ENCODE assay signal across 26 mouse cellular contexts in the genomic region with DNA sequence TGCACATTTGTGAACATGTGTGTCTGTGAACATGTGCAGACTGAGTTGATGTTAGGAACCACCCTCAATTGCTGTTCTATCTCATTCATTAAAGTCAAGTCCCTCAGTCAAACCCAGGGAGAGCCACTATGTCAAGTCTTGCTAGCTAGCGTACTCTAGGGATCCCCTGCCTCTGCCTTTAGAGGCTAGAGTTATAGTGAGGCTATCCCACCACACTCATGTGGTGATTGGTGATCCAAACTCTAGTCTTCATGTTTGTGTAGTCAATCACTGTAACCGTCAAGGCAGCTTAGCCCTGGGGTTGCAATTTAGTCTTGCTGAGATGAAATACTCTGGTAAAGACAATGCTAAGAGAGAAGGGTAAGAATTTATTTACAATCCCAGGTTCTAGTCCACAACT.
"Had no signal": no experiment of that assay in that cellular context is flagged by ENCODE, and none has a peak within 500 bp of the region (broad histone marks: within the 10 kb centered on the region; RNA-seq: fewer than 3 reads in every experiment).

No protein-coding gene starts in this region.

- H3K36me3 ChIP-seq: limb, embryonic 10.5 days; limb, embryonic 12.5 days; limb, embryonic 13.5 days; limb, embryonic 15.5 days; liver, embryonic 12.5 days; liver, embryonic 13.5 days; liver, embryonic 15.5 days; lung, embryonic 15.5 days; midbrain, embryonic 10.5 days; midbrain, embryonic 12.5 days; midbrain, embryonic 13.5 days; midbrain, embryonic 15.5 days had no signal

- H3K4me2 ChIP-seq: limb, embryonic 12.5 days; limb, embryonic 13.5 days; limb, embryonic 15.5 days; liver, embryonic 11.5 days; liver, embryonic 12.5 days; liver, embryonic 13.5 days; liver, embryonic 15.5 days; lung, embryonic 14.5 days; lung, embryonic 15.5 days; midbrain, embryonic 11.5 days; midbrain, embryonic 12.5 days; midbrain, embryonic 13.5 days; midbrain, embryonic 15.5 days had no signal

- DNase-seq: left cerebral cortex, postnatal 4 days; liver; liver, embryonic 13.5 days; liver, postnatal 0 days; lung, adult 18-20 months; lung, adult 2 months; lung, embryonic 14.5 days; lung, postnatal 10 days; lung, postnatal 14 days; lung, postnatal 4 days; midbrain, embryonic 14.5 days had no signal

- H3K9me3 ChIP-seq: limb, embryonic 10.5 days; limb, embryonic 12.5 days; limb, embryonic 15.5 days; liver, embryonic 12.5 days; liver, embryonic 13.5 days; liver, embryonic 15.5 days; lung, embryonic 15.5 days; midbrain, embryonic 12.5 days; midbrain, embryonic 13.5 days; midbrain, embryonic 15.5 days had no signal

- H3K4me1 ChIP-seq: liver, embryonic 12.5 days; liver, embryonic 13.5 days; liver, embryonic 15.5 days; lung, embryonic 15.5 days; megakaryocyte, embryonic 14.5 days; midbrain, embryonic 10.5 days; midbrain, embryonic 12.5 days; midbrain, embryonic 13.5 days; midbrain, embryonic 15.5 days had no signal

- H3K4me3 ChIP-seq: limb, embryonic 10.5 days; limb, embryonic 12.5 days; limb, embryonic 13.5 days; limb, embryonic 15.5 days; liver, embryonic 12.5 days; liver, embryonic 13.5 days; liver, embryonic 15.5 days; lung, embryonic 15.5 days; megakaryocyte, embryonic 14.5 days; midbrain, embryonic 10.5 days; midbrain, embryonic 12.5 days; midbrain, embryonic 13.5 days; midbrain, embryonic 15.5 days had no signal

- H3K27me3 ChIP-seq: limb, embryonic 13.5 days; limb, embryonic 15.5 days; lung, embryonic 15.5 days; midbrain, embryonic 12.5 days; midbrain, embryonic 13.5 days; midbrain, embryonic 15.5 days had no signal

- H3K27ac ChIP-seq: limb, embryonic 10.5 days; limb, embryonic 12.5 days; limb, embryonic 13.5 days; limb, embryonic 15.5 days; liver, embryonic 12.5 days; liver, embryonic 13.5 days; liver, embryonic 14.5 days; liver, embryonic 15.5 days; lung, embryonic 15.5 days; midbrain, embryonic 10.5 days; midbrain, embryonic 12.5 days; midbrain, embryonic 13.5 days; midbrain, embryonic 15.5 days had no signal
